Mouse (Mus musculus) heart, postnatal 0 days (tissue): ENCODE measurements around the gene Pcbp4. TPM values are rescaled to one million over a fixed set of nuclear protein-coding genes. Genes with fewer than 3 reads are reported as not detected.

ENCODE experiments used
- ATAC-seq: fragments of 200-750 bp; cut with Nextera tagmentation; 2 replicates; pipeline ENCODE4 v1.8.0; 2017; ENCODE audit warnings: low read depth, moderate number of reproducible peaks, moderate library complexity; ENCODE audit not compliant: insufficient read depth
- DNase-seq: peaks from one replicate; pipeline ENCODE4 v3.0.0-alpha.2; 2016; ENCODE audit warnings: low spot score
- H3K27ac ChIP-seq: fragments of 300-500 bp; sonication (generic); 2 replicates; pipeline ENCODE4 v1.5.1; 2014; ENCODE audit warnings: low read depth, mild to moderate bottlenecking
- H3K27me3 ChIP-seq: fragments of 300-500 bp; sonication (generic); 2 replicates; pipeline ENCODE4 v1.6.1; 2014; ENCODE audit warnings: low read length, mixed read lengths; ENCODE audit not compliant: control insufficient read depth, insufficient read depth
- H3K36me3 ChIP-seq: fragments of 300-500 bp; sonication (generic); replicated peaks from 2 replicates; pipeline ENCODE4 v1.6.1; 2014; ENCODE audit warnings: low read length, mixed read lengths; ENCODE audit not compliant: control insufficient read depth, insufficient read depth
- H3K4me1 ChIP-seq: fragments of 300-500 bp; sonication (generic); 2 replicates; pipeline ENCODE4 v1.6.1; 2014; ENCODE audit warnings: antibody characterized with exemption; ENCODE audit not compliant: control insufficient read depth, insufficient read depth
- H3K4me2 ChIP-seq: fragments of 300-500 bp; sonication (generic); 2 replicates; pipeline ENCODE4 v1.6.1; 2014; ENCODE audit warnings: low read depth, mild to moderate bottlenecking, low read length, moderate library complexity
- H3K4me3 ChIP-seq: fragments of 300-500 bp; sonication (generic); 2 replicates; pipeline ENCODE4 v1.5.1; 2014; ENCODE audit warnings: low read depth, low read length
- H3K9ac ChIP-seq: fragments of 300-500 bp; sonication (generic); replicated peaks from 2 replicates; pipeline ENCODE4 v1.6.1; 2014; ENCODE audit warnings: low read depth, low read length, mixed read lengths
- H3K9me3 ChIP-seq: fragments of 300-500 bp; sonication (generic); replicated peaks from 2 replicates; pipeline ENCODE4 v1.6.1; 2016; ENCODE audit warnings: low read length; ENCODE audit not compliant: control insufficient read depth
- CTCF ChIP-seq: IDR thresholded peaks from 2 replicates; pipeline ENCODE4 v1.5.1; 2016; ENCODE audit warnings: antibody characterized with exemption, control low read depth, low read depth
- EP300 ChIP-seq: IDR thresholded peaks from 2 replicates; pipeline ENCODE4 v1.6.1; 2016; ENCODE audit warnings: antibody characterized with exemption, low read depth
- WGBS: fragments of 180-500 bp; shearing (Covaris S2); extraction: QIAGEN DNeasy Blood & Tissue Kit; methylation state at CpG from one replicate; pipeline ENCODE4 v1.1.7; 2014; 5-methylcytosine and 5-hydroxymethylcytosine counted together
- polyA plus RNA-seq: library from polyadenylated mRNA; unstranded; fragments of >200 nt; fragmentation: Nextera tagmentation; extraction: Ambion mirVana; gene quantifications from 2 replicates; pipeline ENCODE4 v1.2.1, GENCODE M21; 2015
- total RNA-seq: library from RNA; depleted of rRNA; stranded (reverse); fragments of >200 nt; gene quantifications from 2 replicates; pipeline ENCODE4 v1.2.3, GENCODE M21; 2014; ENCODE audit warnings: low replicate concordance

The Pcbp4 gene
- total and polyA plus RNA-seq, 2 experiments from 2014 or later = 44.1 to 157 TPM

- DNase-seq (peak; percentile 57), ATAC-seq (peak; percentile 68)
- 2% methylated on average over 93 of the region's 99 CpGs for WGBS
- H3K27ac ChIP-seq = peak overlapping the region; percentile 28
- TF ChIP-seq CTCF (no peak), EP300 (no peak)
- peaks cover 6% of the 10 kb centered on the region; the same call in 1 of the 2 replicates for H3K27me3 ChIP-seq
- H3K4me1 ChIP-seq = peaks cover 11% of the 10 kb centered on the region
- H3K4me2 ChIP-seq = peak overlapping the region; percentile 99
- H3K9me3 ChIP-seq = no peaks in the 10 kb centered on the region
- peak overlapping the region; percentile 52 for H3K9ac ChIP-seq
- H3K4me3 ChIP-seq = peak overlapping the region; percentile 66
- H3K36me3 ChIP-seq = peaks cover 33% of the 10 kb centered on the region
Measured at GRCm38 (mm10) chr9:106464751-106465541, 11.9 kb downstream of the Pcbp4 start.

- Histone ChIP-seq H3K9me3 (no peaks in the 10 kb centered on the region), H3K4me3 (peak within 1 kb of the TSS; percentile 66), H3K27me3 (peaks cover 6% of the 10 kb centered on the region; the same call in 1 of the 2 replicates), H3K4me1 (peaks cover 11% of the 10 kb centered on the region), H3K36me3 (peaks cover 28% of the 10 kb centered on the region), H3K9ac (peak within 1 kb of the TSS; percentile 52), H3K27ac (peak within 1 kb of the TSS; percentile 28), H3K4me2 (peak within 1 kb of the TSS; percentile 99)
- DNase-seq (no peak), ATAC-seq (no peak)
- TF ChIP-seq CTCF (no peak), EP300 (no peak)
- 29% methylated on average over 26 of the region's 26 CpGs for WGBS
Measured at GRCm38 (mm10) chr9:106465571-106466200, 12.6 kb downstream of the Pcbp4 start, which contains the start of gene Gpr62. Gene Gpr62, minus strand, starts transcription at chr9:106465938.

GRCm38 (mm10) chr9:106466721-106467120, 13.6 kb downstream of the Pcbp4 start:
- 79% methylated on average over 6 of the region's 6 CpGs for WGBS
- no peak overlapping the region for H3K4me2 ChIP-seq
- H3K9ac ChIP-seq = no peak overlapping the region
- no peaks in the 10 kb centered on the region for H3K9me3 ChIP-seq
- peaks cover 11% of the 10 kb centered on the region for H3K4me1 ChIP-seq
- ATAC-seq = no peak
- H3K27ac ChIP-seq = no peak overlapping the region
- H3K36me3 ChIP-seq = peaks cover 20% of the 10 kb centered on the region
- no peak for DNase-seq
- peaks cover 6% of the 10 kb centered on the region; the same call in 1 of the 2 replicates for H3K27me3 ChIP-seq
- TF ChIP-seq EP300 (no peak), CTCF (no peak)
- no peak overlapping the region for H3K4me3 ChIP-seq

- no peak for TF ChIP-seq CTCF
- TF ChIP-seq EP300 = no peak
Measured at GRCm38 (mm10) chr9:106467746-106468145, 14.7 kb downstream of the Pcbp4 start.

GRCm38 (mm10) chr9:106469317-106469716, 16.2 kb downstream of the Pcbp4 start:
- H3K27ac ChIP-seq = no peak overlapping the region
- no peaks in the 10 kb centered on the region for H3K9me3 ChIP-seq
- ATAC-seq (no peak), DNase-seq (no peak)
- no peak overlapping the region for H3K4me3 ChIP-seq
- H3K4me1 ChIP-seq = peaks cover 14% of the 10 kb centered on the region
- WGBS = 60% methylated on average over 6 of the region's 6 CpGs
- H3K4me2 ChIP-seq = no peak overlapping the region
- H3K9ac ChIP-seq = no peak overlapping the region
- H3K27me3 ChIP-seq = peaks cover 6% of the 10 kb centered on the region; the same call in 1 of the 2 replicates
- TF ChIP-seq CTCF (no peak; the same call in 1 of the 2 replicates), EP300 (no peak)
- no peaks in the 10 kb centered on the region for H3K36me3 ChIP-seq

More at GRCm38 (mm10) chr9:106467746-106468145, 14.7 kb downstream of the Pcbp4 start:
- 87% methylated on average over 7 of the region's 7 CpGs for WGBS
- Histone ChIP-seq H3K36me3 (peaks cover 10% of the 10 kb centered on the region), H3K4me1 (peaks cover 11% of the 10 kb centered on the region), H3K9ac (no peak overlapping the region), H3K4me3 (no peak overlapping the region), H3K27ac (no peak overlapping the region), H3K4me2 (no peak overlapping the region), H3K9me3 (no peaks in the 10 kb centered on the region), H3K27me3 (peaks cover 6% of the 10 kb centered on the region; the same call in 1 of the 2 replicates)
- ATAC-seq (no peak), DNase-seq (no peak)
